Mouse (Mus musculus) heart, postnatal 0 days (tissue): ENCODE data around the gene Pck2. TPM values are rescaled to one million over a fixed set of nuclear protein-coding genes. Genes with fewer than 3 reads are reported as not detected.
A peak's percentile ranks its signal among the peaks of the same experiment; 100 is the strongest.

Source experiments
- ATAC-seq: fragments of 200-750 bp; cut with Nextera tagmentation; 2 replicates; pipeline ENCODE4 v1.8.0; 2017; ENCODE audit warnings: low read depth, moderate number of reproducible peaks, moderate library complexity; ENCODE audit not compliant: insufficient read depth
- DNase-seq: peaks from one replicate; pipeline ENCODE4 v3.0.0-alpha.2; 2016; ENCODE audit warnings: low spot score
- H3K27ac ChIP-seq: fragments of 300-500 bp; sonication (generic); 2 replicates; pipeline ENCODE4 v1.5.1; 2014; ENCODE audit warnings: low read depth, mild to moderate bottlenecking
- H3K27me3 ChIP-seq: fragments of 300-500 bp; sonication (generic); 2 replicates; pipeline ENCODE4 v1.6.1; 2014; ENCODE audit warnings: low read length, mixed read lengths; ENCODE audit not compliant: control insufficient read depth, insufficient read depth
- H3K36me3 ChIP-seq: fragments of 300-500 bp; sonication (generic); replicated peaks from 2 replicates; pipeline ENCODE4 v1.6.1; 2014; ENCODE audit warnings: low read length, mixed read lengths; ENCODE audit not compliant: control insufficient read depth, insufficient read depth
- H3K4me1 ChIP-seq: fragments of 300-500 bp; sonication (generic); 2 replicates; pipeline ENCODE4 v1.6.1; 2014; ENCODE audit warnings: antibody characterized with exemption; ENCODE audit not compliant: control insufficient read depth, insufficient read depth
- H3K4me2 ChIP-seq: fragments of 300-500 bp; sonication (generic); 2 replicates; pipeline ENCODE4 v1.6.1; 2014; ENCODE audit warnings: low read depth, mild to moderate bottlenecking, low read length, moderate library complexity
- H3K4me3 ChIP-seq: fragments of 300-500 bp; sonication (generic); 2 replicates; pipeline ENCODE4 v1.5.1; 2014; ENCODE audit warnings: low read depth, low read length
- H3K9ac ChIP-seq: fragments of 300-500 bp; sonication (generic); replicated peaks from 2 replicates; pipeline ENCODE4 v1.6.1; 2014; ENCODE audit warnings: low read depth, low read length, mixed read lengths
- H3K9me3 ChIP-seq: fragments of 300-500 bp; sonication (generic); replicated peaks from 2 replicates; pipeline ENCODE4 v1.6.1; 2016; ENCODE audit warnings: low read length; ENCODE audit not compliant: control insufficient read depth
- CTCF ChIP-seq: IDR thresholded peaks from 2 replicates; pipeline ENCODE4 v1.5.1; 2016; ENCODE audit warnings: antibody characterized with exemption, control low read depth, low read depth
- EP300 ChIP-seq: IDR thresholded peaks from 2 replicates; pipeline ENCODE4 v1.6.1; 2016; ENCODE audit warnings: antibody characterized with exemption, low read depth
- WGBS: fragments of 180-500 bp; shearing (Covaris S2); extraction: QIAGEN DNeasy Blood & Tissue Kit; methylation state at CpG from one replicate; pipeline ENCODE4 v1.1.7; 2014; 5-methylcytosine and 5-hydroxymethylcytosine counted together
- polyA plus RNA-seq: library from polyadenylated mRNA; unstranded; fragments of >200 nt; fragmentation: Nextera tagmentation; extraction: Ambion mirVana; gene quantifications from 2 replicates; pipeline ENCODE4 v1.2.1, GENCODE M21; 2015
- total RNA-seq: library from RNA; depleted of rRNA; stranded (reverse); fragments of >200 nt; gene quantifications from 2 replicates; pipeline ENCODE4 v1.2.3, GENCODE M21; 2014; ENCODE audit warnings: low replicate concordance

Gene Pck2
- total and polyA plus RNA-seq, 2 experiments from 2014 or later: 22.6 to 85.2 TPM

DNA sequence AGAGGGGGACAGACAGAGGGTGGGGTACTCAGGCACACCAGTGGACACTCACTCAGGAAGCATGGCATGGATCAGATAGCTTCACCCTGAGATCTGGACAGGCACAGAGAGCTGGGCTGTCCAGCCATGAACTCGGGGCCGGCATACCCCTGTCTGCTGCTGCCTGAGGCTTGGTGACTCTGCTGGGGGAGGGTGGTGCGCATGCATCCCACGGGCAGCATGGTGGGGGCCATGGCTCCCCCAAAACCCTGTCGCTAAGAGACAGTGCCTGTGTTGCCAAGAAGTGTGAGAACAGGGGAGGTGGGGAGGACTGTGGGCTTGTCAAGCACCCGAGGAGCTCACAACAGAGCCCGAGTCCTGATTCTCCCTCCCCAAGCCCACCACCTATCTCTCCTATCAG lies 29.0 kb upstream of the Pck2 start:
- DNase-seq (no peak), ATAC-seq (0 out of 2 replicates have a peak, but pooled peaks have one; percentile 8)
- no peaks in the 10 kb centered on the region for H3K9me3 ChIP-seq
- WGBS: 27% methylated on average over 7 of the region's 7 CpGs
- H3K36me3 ChIP-seq: no peaks in the 10 kb centered on the region
- H3K4me2 ChIP-seq: no peak overlapping the region
- H3K27me3 ChIP-seq: peaks cover 23% of the 10 kb centered on the region
- H3K9ac ChIP-seq: no peak overlapping the region
- TF ChIP-seq EP300 (no peak), CTCF (no peak)
- peaks cover 5% of the 10 kb centered on the region; the same call in 1 of the 2 replicates for H3K4me1 ChIP-seq
- no peak overlapping the region for H3K27ac ChIP-seq
- H3K4me3 ChIP-seq: no peak overlapping the region

DNA sequence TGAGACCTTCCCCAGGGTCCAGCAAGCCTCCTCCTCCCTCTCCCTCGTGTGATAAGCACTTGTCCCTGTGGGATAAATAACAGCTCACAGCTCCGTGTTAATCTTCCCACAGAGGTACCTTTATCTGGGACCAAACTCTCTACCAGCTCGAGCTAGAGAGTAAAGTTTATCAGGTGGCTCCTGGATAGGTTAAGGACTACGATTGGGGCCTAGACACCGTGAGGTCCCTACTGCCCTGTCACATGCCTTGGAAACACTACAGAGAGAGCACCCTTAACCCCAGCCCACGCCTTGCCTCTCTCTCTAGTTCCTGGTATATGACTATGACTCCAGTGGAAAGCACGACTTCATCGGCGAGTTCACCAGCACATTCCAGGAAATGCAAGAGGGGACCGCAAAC lies 26.1 kb upstream of the Pck2 start:
- no peak for ATAC-seq

DNA sequence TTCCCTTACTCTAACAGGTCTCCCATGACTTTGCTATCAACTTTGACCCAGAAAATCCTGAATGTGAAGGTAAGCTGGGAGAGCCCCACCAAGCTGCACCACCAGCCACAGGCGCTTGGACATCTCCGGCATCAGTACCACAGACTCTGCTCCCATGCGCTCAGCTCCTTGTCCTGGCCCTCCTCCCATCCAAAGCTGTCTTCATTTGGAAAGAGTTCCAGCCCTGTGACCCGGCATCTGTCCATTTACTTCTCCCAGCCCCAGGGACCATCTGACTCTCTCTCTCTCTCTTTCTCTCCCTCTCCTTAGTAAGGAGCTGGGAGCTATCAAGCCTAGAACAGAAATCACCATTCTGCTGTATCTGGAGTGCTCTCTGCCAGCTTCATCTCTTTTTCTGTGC lies 24.2 kb upstream of the Pck2 start:
- no peak for DNase-seq
- ATAC-seq: no peak
- Histone ChIP-seq H3K4me1 (no peaks in the 10 kb centered on the region), H3K27me3 (peaks cover 55% of the 10 kb centered on the region), H3K9ac (no peak overlapping the region), H3K9me3 (no peaks in the 10 kb centered on the region), H3K27ac (no peak overlapping the region), H3K4me2 (no peak overlapping the region), H3K36me3 (no peaks in the 10 kb centered on the region), H3K4me3 (no peak overlapping the region)
- TF ChIP-seq CTCF (no peak), EP300 (no peak)
- 87% methylated on average over 4 of the region's 4 CpGs for WGBS

More for the DNA sequence above, 26.1 kb upstream of the Pck2 start:
- H3K4me3 ChIP-seq: no peak overlapping the region
- TF ChIP-seq CTCF (no peak), EP300 (no peak)
- WGBS: 35% methylated on average over 10 of the region's 10 CpGs
- peaks cover 5% of the 10 kb centered on the region; the same call in 1 of the 2 replicates for H3K4me1 ChIP-seq
- H3K27me3 ChIP-seq: peaks cover 40% of the 10 kb centered on the region
- H3K36me3 ChIP-seq: no peaks in the 10 kb centered on the region
- no peak overlapping the region for H3K4me2 ChIP-seq
- no peak overlapping the region for H3K27ac ChIP-seq
- no peak overlapping the region for H3K9ac ChIP-seq
- no peaks in the 10 kb centered on the region for H3K9me3 ChIP-seq
- DNase-seq: no peak

DNA sequence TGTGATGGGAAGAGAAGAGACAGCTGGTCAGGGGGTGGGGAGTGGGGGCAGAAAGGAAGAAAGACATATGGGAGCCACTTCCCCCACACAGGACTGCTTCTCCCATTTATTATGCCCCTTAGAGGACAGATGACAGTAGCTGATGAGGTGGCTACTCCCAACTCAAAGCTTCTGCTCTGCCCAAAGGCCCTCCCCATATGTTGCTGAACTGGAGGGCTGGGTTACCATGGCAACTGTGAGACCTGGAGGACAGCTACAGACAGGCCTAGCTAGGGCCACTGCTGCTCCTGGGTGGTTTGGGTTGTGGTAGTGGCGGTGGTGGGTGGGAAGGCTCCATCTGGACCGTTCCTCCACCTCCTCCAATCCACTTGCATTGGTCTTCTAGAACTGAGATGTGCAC lies 21.2 kb upstream of the Pck2 start:
- TF ChIP-seq CTCF: no peak
- no peak for TF ChIP-seq EP300
- WGBS: 55% methylated on average over 2 of the region's 2 CpGs
- no peak overlapping the region for H3K4me2 ChIP-seq
- H3K9me3 ChIP-seq: no peaks in the 10 kb centered on the region
- no peak overlapping the region for H3K4me3 ChIP-seq
- H3K4me1 ChIP-seq: no peaks in the 10 kb centered on the region
- H3K27me3 ChIP-seq: peaks cover 65% of the 10 kb centered on the region
- ATAC-seq (no peak; the same call in 1 of the 2 replicates), DNase-seq (no peak)
- H3K9ac ChIP-seq: no peak overlapping the region
- no peak overlapping the region for H3K27ac ChIP-seq
- H3K36me3 ChIP-seq: no peaks in the 10 kb centered on the region

DNA sequence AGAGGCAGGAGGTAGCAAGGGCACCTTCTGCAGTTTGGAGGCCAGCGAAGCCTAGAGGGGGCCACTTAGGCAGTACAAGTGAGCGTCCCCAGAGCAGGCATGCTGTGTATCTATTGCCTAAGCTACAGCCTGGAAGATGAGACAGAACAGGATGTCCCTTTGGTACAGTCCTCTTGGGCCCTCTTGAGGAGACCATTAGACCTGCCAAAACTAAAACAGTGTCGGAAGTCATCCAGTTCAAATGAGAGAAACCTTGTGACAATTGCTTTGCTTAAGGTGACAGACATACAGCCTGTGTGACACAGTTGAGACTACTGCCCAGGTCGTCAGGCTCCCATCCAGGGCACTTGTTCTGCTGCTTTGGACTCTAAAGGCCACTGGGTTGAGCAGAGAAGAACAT lies 20.5 kb upstream of the Pck2 start:
- 58% methylated on average over 4 of the region's 4 CpGs for WGBS
- H3K9me3 ChIP-seq: no peaks in the 10 kb centered on the region
- peaks cover 69% of the 10 kb centered on the region for H3K27me3 ChIP-seq

More for the DNA sequence above, 20.5 kb upstream of the Pck2 start:
- H3K4me2 ChIP-seq: no peak overlapping the region
- DNase-seq (no peak), ATAC-seq (no peak)
- H3K9ac ChIP-seq: no peak overlapping the region
- TF ChIP-seq EP300 (no peak), CTCF (no peak)
- H3K4me3 ChIP-seq: no peak overlapping the region
- H3K27ac ChIP-seq: no peak overlapping the region
- peaks cover 3% of the 10 kb centered on the region; the same call in 1 of the 2 replicates for H3K4me1 ChIP-seq
- H3K36me3 ChIP-seq: no peaks in the 10 kb centered on the region
